Mouse (Mus musculus) neural tube, embryonic 15.5 days (tissue): Measurements from ENCODE around the gene Pkd1l3. TPM values are rescaled to one million over a fixed set of nuclear protein-coding genes. Genes with fewer than 3 reads are reported as not detected.

Source experiments
- ATAC-seq: fragments of 200-750 bp; cut with Nextera tagmentation; 2 replicates; pipeline ENCODE4 v1.8.0; 2017; ENCODE audit warnings: mild to moderate bottlenecking, moderate TSS enrichment, moderate library complexity; ENCODE audit not compliant: low FRiP score
- H3K27ac ChIP-seq: fragments of 300-500 bp; sonication (generic); replicated peaks from 2 replicates; pipeline ENCODE4 v1.5.1; 2015; ENCODE audit warnings: mild to moderate bottlenecking, inconsistent platforms
- H3K27me3 ChIP-seq: fragments of 300-500 bp; sonication (generic); replicated peaks from 2 replicates; pipeline ENCODE4 v1.6.1; 2015; ENCODE audit warnings: inconsistent platforms
- H3K36me3 ChIP-seq: fragments of 300-500 bp; sonication (generic); 2 replicates; pipeline ENCODE4 v1.6.1; 2015; ENCODE audit warnings: inconsistent platforms
- H3K4me1 ChIP-seq: fragments of 300-500 bp; sonication (generic); 2 replicates; pipeline ENCODE4 v1.6.1; 2015; ENCODE audit warnings: inconsistent platforms
- H3K4me2 ChIP-seq: fragments of 300-500 bp; sonication (generic); 2 replicates; pipeline ENCODE4 v1.6.1; 2015; ENCODE audit warnings: inconsistent platforms, mild to moderate bottlenecking, moderate library complexity
- H3K4me3 ChIP-seq: fragments of 300-500 bp; sonication (generic); replicated peaks from 2 replicates; pipeline ENCODE4 v1.5.1; 2015; ENCODE audit warnings: mild to moderate bottlenecking, inconsistent platforms
- H3K9ac ChIP-seq: fragments of 300-500 bp; sonication (generic); replicated peaks from 2 replicates; pipeline ENCODE4 v1.6.1; 2015; ENCODE audit warnings: mild to moderate bottlenecking, inconsistent platforms
- H3K9me3 ChIP-seq: fragments of 300-500 bp; sonication (generic); replicated peaks from 2 replicates; pipeline ENCODE4 v1.6.1; 2016; ENCODE audit warnings: inconsistent platforms
- WGBS: fragments of 180-500 bp; shearing (Covaris S2); methylation state at CpG from one replicate; pipeline ENCODE4 v1.1.7; 2015; ENCODE audit warnings: mixed read lengths; 5-methylcytosine and 5-hydroxymethylcytosine counted together
- polyA plus RNA-seq: library from polyadenylated mRNA; unstranded; fragments of >200 nt; fragmentation: Nextera tagmentation; extraction: Ambion mirVana; gene quantifications from 2 replicates; pipeline ENCODE4 v1.2.1, GENCODE M21; 2015

Pkd1l3 gene
- polyA plus RNA-seq, result 0.04 and 0.22 TPM in 2 replicates

DNA sequence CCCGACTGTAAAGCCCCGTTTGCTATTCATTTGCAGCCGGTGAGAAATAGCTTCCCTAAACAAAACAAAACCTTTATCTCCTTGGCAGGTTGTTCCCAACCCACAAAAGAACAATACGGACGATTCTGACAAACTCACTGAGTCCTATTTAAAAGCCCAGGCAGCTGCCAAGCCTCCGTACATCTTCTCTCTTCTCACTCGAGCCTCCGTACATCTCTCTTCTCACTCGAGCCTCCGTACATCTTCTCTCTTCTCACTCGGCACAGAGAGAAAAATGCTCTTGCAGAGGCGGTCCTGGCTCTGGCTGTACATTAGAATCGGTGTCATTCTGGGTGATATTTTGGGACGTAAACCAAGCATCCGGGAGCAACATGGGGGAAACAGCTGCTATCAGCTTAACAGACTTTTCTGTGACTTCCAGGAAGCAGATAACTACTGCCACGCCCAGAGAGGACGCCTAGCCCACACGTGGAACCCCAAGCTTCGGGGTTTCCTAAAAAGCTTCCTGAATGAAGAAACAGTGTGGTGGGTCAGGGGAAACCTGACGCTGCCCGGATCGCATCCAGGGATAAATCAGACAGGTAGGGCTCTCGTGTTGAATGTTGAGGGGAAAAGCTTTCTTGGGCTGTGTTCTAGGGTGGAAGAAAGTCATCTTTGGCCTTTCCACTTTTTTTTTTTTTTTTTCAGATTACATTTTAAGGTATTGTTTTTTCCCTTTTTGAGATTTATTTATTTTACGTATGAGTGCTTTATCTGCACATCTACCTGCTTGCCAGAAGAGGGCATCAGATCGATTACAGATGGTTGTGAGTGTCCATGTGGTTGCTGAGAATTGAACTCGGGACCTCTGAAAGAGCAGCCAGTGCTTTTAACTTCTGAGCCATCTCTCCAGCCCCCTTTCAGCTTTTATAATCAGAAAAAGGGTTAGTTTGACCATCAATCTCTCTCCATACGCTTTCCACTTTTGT is at the start of gene Pkd1l3:
TSS of gene Pkd1l3 (plus strand) at position 275 of the 968 bp plus-strand sequence.
- Histone ChIP-seq H3K9me3 (no peaks in the 10 kb centered on the region), H3K27ac (no peak within 1 kb of the TSS), H3K4me2 (no peak within 1 kb of the TSS), H3K36me3 (no peaks in the 10 kb centered on the region), H3K4me1 (no peaks in the 10 kb centered on the region), H3K9ac (no peak within 1 kb of the TSS), H3K4me3 (0 out of 2 replicates have a peak within 1 kb of the TSS, but pooled peaks have one; percentile 6), H3K27me3 (no peaks in the 10 kb centered on the region)
- 57% methylated on average over 27 of the region's 27 CpGs for WGBS
- ATAC-seq, result no peak

DNA sequence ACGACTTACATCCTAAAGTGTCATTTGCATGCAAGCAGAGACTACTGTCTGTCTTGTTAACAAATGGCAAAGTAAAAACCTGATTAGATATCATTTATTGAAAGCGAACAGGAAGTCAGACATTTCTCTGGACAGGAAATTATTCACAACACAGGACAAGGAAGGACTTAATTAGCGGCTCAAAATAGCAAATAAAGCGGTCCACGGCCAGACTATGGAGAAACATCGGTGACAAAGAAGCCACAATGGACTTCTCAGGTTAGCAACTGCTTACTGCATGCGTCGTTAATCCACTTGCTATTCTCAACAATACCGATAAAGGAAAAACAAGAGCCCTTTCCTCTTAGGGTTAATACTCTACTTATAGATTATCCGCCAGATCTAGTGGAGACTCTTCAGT is 49.6 kb upstream of the Pkd1l3 start:
- Histone ChIP-seq H3K4me2 (peak overlapping the region; percentile 76), H3K36me3 (peaks cover 37% of the 10 kb centered on the region), H3K9ac (peak overlapping the region; percentile 79), H3K27ac (peak overlapping the region; percentile 87), H3K9me3 (no peaks in the 10 kb centered on the region), H3K27me3 (no peaks in the 10 kb centered on the region), H3K4me3 (peak overlapping the region; percentile 65), H3K4me1 (peaks cover 21% of the 10 kb centered on the region)
- no peak for ATAC-seq
- WGBS, result 6% methylated on average over 10 of the region's 10 CpGs

DNA sequence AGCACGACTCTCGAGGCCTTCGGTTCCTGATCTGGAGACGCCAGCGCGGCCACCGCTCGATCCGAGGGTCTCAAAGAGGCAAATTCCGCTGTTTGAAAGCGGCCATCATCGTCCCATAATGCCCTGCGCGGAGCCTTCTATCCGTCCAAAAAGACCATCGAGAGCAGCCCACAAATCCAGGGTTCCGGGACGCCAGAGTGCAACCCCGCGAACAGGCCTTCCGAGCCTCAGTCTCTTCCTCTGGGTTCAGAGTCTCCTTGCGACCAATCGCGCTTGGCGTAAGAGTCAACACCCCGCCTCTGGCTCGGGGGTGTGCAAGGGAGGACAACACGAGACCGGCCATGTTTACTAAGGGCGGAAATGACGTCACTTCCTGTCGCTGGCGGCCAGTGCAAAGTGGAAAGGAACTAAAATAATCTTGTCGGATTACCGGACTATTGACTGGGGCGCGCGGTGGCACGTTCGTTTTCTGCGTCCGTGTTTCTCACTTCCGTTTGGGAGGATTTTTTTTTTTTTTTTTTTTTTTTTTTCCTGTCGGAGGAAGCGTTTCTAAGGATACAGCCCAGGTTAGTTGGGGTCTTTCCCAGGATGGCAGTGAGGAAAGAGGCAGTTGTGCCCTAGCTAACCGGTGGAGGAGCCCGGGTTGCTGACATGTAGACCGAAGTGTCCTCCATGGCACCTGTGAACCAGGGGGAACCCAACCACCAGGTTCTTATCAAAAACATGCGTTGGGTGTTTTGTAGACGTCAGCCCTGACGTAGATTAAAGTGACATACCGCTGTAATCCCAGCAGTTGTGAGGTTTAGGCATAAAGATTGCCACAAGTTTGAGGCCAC is 48.6 kb upstream of the Pkd1l3 start, which contains the start of the genes Dhx38 and Txnl4b:
TSS of gene Dhx38 (minus strand) at position 364 of the 836 bp plus-strand sequence.
TSS of gene Txnl4b (plus strand) at position 395 of the 836 bp plus-strand sequence.
- Histone ChIP-seq H3K4me2 (peak within 1 kb of the TSS; percentile 81), H3K4me3 (peak within 1 kb of the TSS; percentile 65), H3K9ac (peak within 1 kb of the TSS; percentile 79), H3K27ac (peak within 1 kb of the TSS; percentile 87), H3K4me1 (peaks cover 21% of the 10 kb centered on the region), H3K9me3 (no peaks in the 10 kb centered on the region), H3K27me3 (no peaks in the 10 kb centered on the region), H3K36me3 (peaks cover 32% of the 10 kb centered on the region)
- peak; percentile 99 for ATAC-seq
- WGBS, result under 1% methylated on average over 52 of the region's 52 CpGs

DNA sequence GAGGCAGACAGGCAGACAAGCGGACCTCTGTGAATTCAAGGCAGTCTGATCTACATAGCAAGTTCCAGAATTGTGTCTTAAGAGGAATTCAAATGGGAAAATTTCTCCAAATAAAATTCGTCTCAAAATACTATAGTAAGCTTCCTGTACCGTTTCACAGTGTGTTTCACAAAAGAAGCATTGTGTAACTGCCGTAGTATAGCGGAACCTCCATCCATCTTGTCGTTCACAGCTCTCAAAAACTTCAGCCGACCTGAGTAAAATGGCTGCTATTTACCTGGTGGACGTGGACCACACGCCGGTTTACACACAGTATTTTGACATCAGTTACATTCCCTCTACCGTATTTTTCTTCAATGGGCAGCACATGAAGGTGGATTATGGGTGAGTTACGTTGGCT is 43.2 kb upstream of the Pkd1l3 start:
- Histone ChIP-seq H3K4me1 (peaks cover 11% of the 10 kb centered on the region), H3K27me3 (no peaks in the 10 kb centered on the region), H3K9me3 (no peaks in the 10 kb centered on the region), H3K27ac (no peak overlapping the region), H3K4me3 (no peak overlapping the region), H3K9ac (no peak overlapping the region), H3K4me2 (no peak overlapping the region), H3K36me3 (peaks cover 19% of the 10 kb centered on the region)
- 88% methylated on average over 12 of the region's 12 CpGs for WGBS
- ATAC-seq, result no peak

DNA sequence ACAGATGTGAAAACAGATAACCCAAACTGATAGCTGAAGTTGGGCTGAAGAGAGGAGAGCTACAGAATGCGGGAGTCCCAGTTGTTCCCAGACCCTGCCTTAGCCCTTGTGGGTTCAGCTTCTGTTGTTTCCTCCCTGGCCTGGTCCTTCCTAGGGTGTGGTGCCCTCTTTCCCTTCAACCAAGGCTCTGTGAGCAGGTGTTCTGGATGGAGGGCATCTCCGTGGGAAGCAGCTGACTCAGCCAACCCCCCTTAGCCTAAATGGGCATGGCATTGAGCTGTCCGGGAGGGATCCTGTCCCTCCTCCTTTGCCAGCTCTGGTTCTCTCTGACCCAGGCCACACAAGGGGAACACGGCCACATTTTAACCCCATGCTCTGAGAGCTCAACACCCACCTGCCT is 38.0 kb upstream of the Pkd1l3 start:
- ATAC-seq, result no peak
- Histone ChIP-seq H3K36me3 (peaks cover 7% of the 10 kb centered on the region; the same call in 1 of the 2 replicates), H3K4me1 (no peaks in the 10 kb centered on the region), H3K9me3 (no peaks in the 10 kb centered on the region), H3K27ac (no peak overlapping the region), H3K27me3 (no peaks in the 10 kb centered on the region), H3K9ac (no peak overlapping the region), H3K4me3 (no peak overlapping the region), H3K4me2 (no peak overlapping the region)
- WGBS, result 82% methylated on average over 4 of the region's 4 CpGs

DNA sequence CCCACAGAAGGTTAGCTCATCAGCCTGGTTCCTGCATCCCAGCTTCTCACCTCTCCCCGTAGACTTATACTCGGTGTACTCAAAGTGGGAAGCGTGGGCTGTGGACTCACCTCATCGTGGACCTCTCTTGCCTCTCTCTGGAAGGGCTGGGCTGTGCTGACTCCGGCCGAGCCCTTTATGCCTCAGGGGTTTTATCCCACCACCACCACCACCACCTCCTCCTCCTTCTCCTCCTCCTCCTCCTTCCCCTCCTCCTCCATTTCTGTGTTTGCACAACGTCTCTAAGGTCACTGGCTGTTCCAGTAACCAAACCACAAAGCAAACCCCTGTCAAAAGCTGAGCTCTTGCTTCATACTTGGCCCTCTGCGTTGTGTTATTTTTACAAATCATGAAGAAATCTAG is 35.4 kb upstream of the Pkd1l3 start, which contains the start of gene Hp:
TSS of gene Hp (minus strand) at position 273 of the 402 bp plus-strand sequence.
- no peak within 1 kb of the TSS for H3K27ac ChIP-seq
- H3K36me3 ChIP-seq, result no peaks in the 10 kb centered on the region
- H3K4me1 ChIP-seq, result no peaks in the 10 kb centered on the region
- H3K9me3 ChIP-seq, result no peaks in the 10 kb centered on the region
- H3K9ac ChIP-seq, result no peak within 1 kb of the TSS
- 73% methylated on average over 8 of the region's 8 CpGs for WGBS
- H3K27me3 ChIP-seq, result no peaks in the 10 kb centered on the region
- H3K4me3 ChIP-seq, result no peak within 1 kb of the TSS
- no peak for ATAC-seq
- H3K4me2 ChIP-seq, result no peak within 1 kb of the TSS

DNA sequence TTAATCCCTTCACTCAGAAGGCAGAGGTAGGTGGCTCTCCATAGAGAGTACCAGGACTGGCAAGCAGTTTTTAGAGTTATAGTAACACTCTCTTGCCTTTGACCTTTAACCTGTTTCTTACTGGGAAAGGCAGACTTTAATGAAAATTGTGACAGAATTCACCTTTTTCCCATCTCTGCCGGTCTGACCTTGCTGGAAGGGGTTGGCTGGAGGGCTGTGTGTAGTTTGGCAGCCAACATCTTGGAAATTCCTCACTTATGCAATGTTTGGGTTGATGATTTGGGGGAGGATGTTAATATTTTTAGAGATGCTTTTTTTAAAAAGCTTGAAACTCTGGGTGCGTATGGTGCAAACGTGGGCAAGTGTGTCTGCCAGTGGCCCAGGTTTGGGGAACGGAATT is 30.0 kb upstream of the Pkd1l3 start:
- 85% methylated on average over 4 of the region's 4 CpGs for WGBS
- Histone ChIP-seq H3K36me3 (no peaks in the 10 kb centered on the region), H3K27ac (no peak overlapping the region), H3K4me1 (no peaks in the 10 kb centered on the region), H3K4me3 (no peak overlapping the region), H3K27me3 (no peaks in the 10 kb centered on the region), H3K9me3 (no peaks in the 10 kb centered on the region), H3K9ac (no peak overlapping the region), H3K4me2 (no peak overlapping the region)
- no peak for ATAC-seq

DNA sequence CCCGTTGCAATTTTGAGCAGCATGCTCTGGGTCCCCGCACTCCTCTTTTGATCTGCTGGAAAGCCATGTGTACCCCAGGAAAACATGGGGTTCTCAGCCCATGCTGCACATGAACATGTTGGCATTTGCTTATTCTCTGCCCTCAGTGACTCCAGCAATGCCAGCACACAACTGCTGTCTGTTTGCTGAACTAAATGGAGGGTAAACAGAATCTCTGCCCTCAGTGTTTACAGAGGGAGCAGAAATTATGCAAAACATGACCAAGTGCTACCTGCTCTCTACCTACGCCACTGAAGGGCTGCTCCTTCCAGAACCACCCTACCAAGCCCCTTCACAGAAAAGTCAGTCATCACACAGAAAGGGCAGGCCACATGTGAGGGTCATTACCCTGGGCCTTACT is 29.5 kb upstream of the Pkd1l3 start:
- H3K27ac ChIP-seq, result no peak overlapping the region

DNA sequence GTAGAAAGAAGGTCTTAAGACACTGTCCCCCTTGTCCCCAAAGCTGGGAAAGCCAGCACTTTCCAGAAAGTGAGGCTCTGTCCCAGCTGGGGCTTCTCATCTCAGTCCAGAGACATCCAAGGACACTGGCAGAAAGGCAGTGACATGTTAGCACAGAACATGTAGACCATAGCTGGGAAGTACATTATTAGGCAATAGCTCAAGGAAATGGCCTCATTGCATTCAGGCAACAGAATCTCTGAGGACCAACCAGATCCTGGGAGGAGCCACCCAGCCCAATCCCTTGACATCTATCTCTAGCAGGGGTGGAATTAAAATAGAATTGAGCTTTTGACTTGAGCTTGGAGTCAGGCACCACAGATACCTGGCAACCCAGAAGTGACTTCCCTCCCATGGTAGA is 28.7 kb upstream of the Pkd1l3 start:
- Histone ChIP-seq H3K27ac (no peak overlapping the region), H3K9ac (no peak overlapping the region), H3K4me1 (no peaks in the 10 kb centered on the region), H3K9me3 (no peaks in the 10 kb centered on the region), H3K27me3 (no peaks in the 10 kb centered on the region), H3K4me2 (no peak overlapping the region), H3K4me3 (no peak overlapping the region), H3K36me3 (no peaks in the 10 kb centered on the region)
- no peak for ATAC-seq

More for the DNA sequence above, 29.5 kb upstream of the Pkd1l3 start:
- Histone ChIP-seq H3K4me3 (no peak overlapping the region), H3K27me3 (no peaks in the 10 kb centered on the region), H3K4me2 (no peak overlapping the region), H3K9ac (no peak overlapping the region), H3K36me3 (no peaks in the 10 kb centered on the region), H3K4me1 (no peaks in the 10 kb centered on the region), H3K9me3 (no peaks in the 10 kb centered on the region)
- no peak for ATAC-seq
- 88% methylated on average over 3 of the region's 3 CpGs for WGBS

DNA sequence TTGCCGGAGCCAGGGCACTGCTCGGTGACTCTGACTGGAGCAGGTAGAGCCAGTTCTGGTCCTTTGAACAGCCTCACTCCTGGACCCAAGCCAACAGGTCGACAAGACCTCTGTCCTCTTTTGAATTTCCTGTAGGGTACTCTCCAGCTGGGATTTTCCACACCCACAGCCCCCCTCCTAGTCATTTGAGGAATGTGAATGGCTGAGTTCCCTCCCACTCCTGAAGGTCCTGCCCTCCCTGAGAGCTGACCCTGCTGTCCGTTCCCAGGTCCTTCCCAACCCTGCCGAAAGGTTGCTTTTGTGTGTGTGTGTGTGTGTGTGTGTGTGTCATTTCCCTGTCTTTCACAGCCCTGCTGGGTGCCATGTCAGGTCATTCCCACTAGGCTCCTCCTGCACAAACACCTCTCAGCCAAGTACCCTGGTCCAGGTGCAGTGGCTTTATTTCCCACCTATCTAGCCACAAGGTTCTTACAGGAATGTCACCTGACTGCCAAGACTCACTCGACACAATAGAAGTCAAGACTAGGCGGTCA is 27.3 kb upstream of the Pkd1l3 start:
- 71% methylated on average over 7 of the region's 7 CpGs for WGBS
- H3K4me3 ChIP-seq, result no peak overlapping the region
- H3K27me3 ChIP-seq, result no peaks in the 10 kb centered on the region
- H3K27ac ChIP-seq, result no peak overlapping the region
- no peak overlapping the region for H3K9ac ChIP-seq
- H3K4me2 ChIP-seq, result no peak overlapping the region
- H3K36me3 ChIP-seq, result peaks cover 5% of the 10 kb centered on the region; the same call in 1 of the 2 replicates
- H3K4me1 ChIP-seq, result no peaks in the 10 kb centered on the region
- no peaks in the 10 kb centered on the region for H3K9me3 ChIP-seq
- ATAC-seq, result no peak

DNA sequence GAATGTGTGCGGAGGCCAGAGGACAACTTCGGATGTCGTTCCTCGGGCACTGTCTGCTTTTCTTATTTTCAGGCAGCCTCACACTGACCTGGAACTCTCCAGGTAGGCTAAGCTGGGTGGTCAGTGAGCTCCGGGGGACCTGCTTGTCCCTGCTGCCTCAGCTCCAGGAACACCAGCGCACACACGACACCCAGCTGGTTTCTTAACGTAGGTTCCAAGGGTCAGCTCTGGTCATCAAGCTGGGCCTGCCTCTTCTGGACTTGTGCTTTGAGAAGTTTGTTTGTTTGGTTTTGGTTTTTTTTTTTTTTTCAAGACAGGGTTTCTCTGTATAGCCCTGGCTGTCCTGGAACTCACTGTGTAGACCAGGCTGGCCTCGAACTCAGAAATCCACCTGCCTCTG is 23.4 kb upstream of the Pkd1l3 start:
- H3K27me3 ChIP-seq, result no peaks in the 10 kb centered on the region
- H3K4me1 ChIP-seq, result no peaks in the 10 kb centered on the region
- H3K27ac ChIP-seq, result no peak overlapping the region
- no peak overlapping the region for H3K4me2 ChIP-seq
- H3K9me3 ChIP-seq, result no peaks in the 10 kb centered on the region
- no peak for ATAC-seq
- H3K9ac ChIP-seq, result no peak overlapping the region
- 90% methylated on average over 9 of the region's 9 CpGs for WGBS
- H3K4me3 ChIP-seq, result no peak overlapping the region
- peaks cover 25% of the 10 kb centered on the region for H3K36me3 ChIP-seq
